Mouse (Mus musculus): ENCODE results near the gene Mall. TPM values are rescaled to one million over a fixed set of nuclear protein-coding genes. Genes with fewer than 3 reads are reported as not detected.

Mall gene
- polyA plus RNA-seq (2015; fragmentation: Nextera tagmentation; extraction: Ambion mirVana), result 6.4 and 9.5 TPM in 2 replicates

GRCm38 (mm10) chr2:127729671-127730070 lies at the start of gene Mall:
TSS of gene Mall (minus strand) at chr2:127729932.

DNA sequence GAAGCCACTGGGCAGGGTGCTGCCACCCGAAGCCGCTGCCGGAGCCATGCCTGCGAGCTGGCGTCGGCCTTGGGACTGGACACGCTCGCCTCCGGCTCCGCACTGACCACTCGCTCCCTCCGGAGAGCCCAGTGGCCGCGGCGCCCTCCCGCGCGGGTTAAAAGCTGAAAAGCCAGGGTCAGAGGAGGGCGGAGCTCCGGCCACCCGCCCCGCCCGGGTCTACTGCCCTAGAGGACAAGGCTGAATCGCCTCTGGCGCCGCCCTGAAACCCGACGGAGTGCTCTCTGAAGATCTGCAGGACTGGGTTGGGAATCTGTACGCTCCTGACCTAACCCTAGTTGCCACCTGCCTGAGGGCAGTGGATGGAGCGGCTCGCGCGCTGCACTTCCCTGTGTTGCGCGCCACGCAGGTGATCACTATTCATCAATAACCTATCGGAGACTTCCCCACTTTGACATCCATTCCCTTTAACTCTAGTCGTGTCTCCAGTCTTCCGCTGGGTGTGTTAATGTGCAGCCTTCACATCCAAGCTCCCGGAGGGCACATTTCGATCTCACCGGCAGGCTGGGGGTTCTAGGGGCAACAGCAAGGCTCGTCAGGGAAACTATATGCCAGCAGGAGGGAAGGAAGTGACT lies 73.5 kb downstream of the Mall start, which contains the start of gene Mal:
TSS of gene Mal (minus strand) at position 610 of the 635 bp plus-strand sequence.

Other genes with a start within 250 kb of the Mall start
- gene Kcnip3, start 207.8 kb downstream of the Mall start, polyA plus RNA-seq (2015; fragmentation: Nextera tagmentation; extraction: Ambion mirVana), result 0.36 and 0.71 TPM in 2 replicates
- gene Prom2, start 188.5 kb downstream of the Mall start, polyA plus RNA-seq (2015; fragmentation: Nextera tagmentation; extraction: Ambion mirVana), result 0.48 TPM in 1 of 2 replicates, not detected in the other
- 1.7 and 1.8 TPM in 2 replicates for gene Zfp661, start 142.8 kb downstream of the Mall start, polyA plus RNA-seq (2015; fragmentation: Nextera tagmentation; extraction: Ambion mirVana)
- 136 and 141 TPM in 2 replicates for gene Mrps5, start 142.7 kb downstream of the Mall start, polyA plus RNA-seq (2015; fragmentation: Nextera tagmentation; extraction: Ambion mirVana)
- 6.3 and 7.1 TPM in 2 replicates for gene Mal, start 73.2 kb downstream of the Mall start, polyA plus RNA-seq (2015; fragmentation: Nextera tagmentation; extraction: Ambion mirVana)
- gene Nphp1, start 59.0 kb upstream of the Mall start, polyA plus RNA-seq (2015; fragmentation: Nextera tagmentation; extraction: Ambion mirVana), result 16.1 and 18.2 TPM in 2 replicates
- 81.6 and 82.9 TPM in 2 replicates for gene Mtln, start 62.6 kb upstream of the Mall start, polyA plus RNA-seq (2015; fragmentation: Nextera tagmentation; extraction: Ambion mirVana)
- gene Bub1, start 101.9 kb upstream of the Mall start, polyA plus RNA-seq (2015; fragmentation: Nextera tagmentation; extraction: Ambion mirVana), result 5.8 and 6.4 TPM in 2 replicates
- 0.35 and 0.59 TPM in 2 replicates for gene Acoxl, start 108.9 kb upstream of the Mall start, polyA plus RNA-seq (2015; fragmentation: Nextera tagmentation; extraction: Ambion mirVana)

All from skeletal muscle tissue, postnatal 0 days (tissue).